Mouse (Mus musculus): ENCODE data around the gene Vmn1r157.
"Not testable (repeated sequence)": the region's sequence is repeated elsewhere in the genome, so short reads cannot be mapped to it uniquely, and the experiment has no call there.

DNA sequence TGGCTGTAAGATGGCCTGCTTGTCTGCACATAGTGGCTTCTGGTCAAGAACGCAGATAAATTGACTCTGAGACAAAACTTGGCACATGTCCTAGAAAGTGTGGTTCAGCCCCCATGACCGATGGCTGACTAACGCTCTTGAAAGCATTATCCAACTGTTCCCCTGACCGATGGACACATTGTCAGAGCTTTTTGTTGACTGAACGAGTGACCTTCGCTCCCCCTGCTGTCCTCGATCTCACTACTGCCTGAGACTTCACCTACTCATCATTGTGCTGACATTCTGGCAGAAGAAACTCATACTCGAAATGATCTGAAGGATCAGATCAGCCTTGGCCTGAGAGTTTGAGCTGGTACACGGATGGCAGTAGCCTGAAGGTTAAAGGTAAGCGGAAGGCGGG is 14.5 kb downstream of the Vmn1r157 start:
- TF ChIP-seq POLR2A (IDR thresholded peaks at IDR 0.05; ENCODE audit: low read depth, low read length); CTCF (IDR thresholded peaks at IDR 0.05; ENCODE audit: extremely low read depth, insufficient read depth, insufficient read length, insufficient replicate concordance): not testable (repeated sequence)
